Mouse (Mus musculus): ENCODE results near the gene Prmt8.

- TF ChIP-seq POLR2A (IDR thresholded peaks at IDR 0.05; ENCODE audit: control insufficient read depth, extremely low read depth, insufficient read depth, low read length, poor library complexity) (no peak), CTCF (IDR thresholded peaks at IDR 0.05; ENCODE audit: borderline replicate concordance, control insufficient read depth, extremely low read depth, insufficient read depth, low read length, poor library complexity) (no peak)
Measured at GRCm38 (mm10) chr6:127766041-127766604, 3.1 kb downstream of the Prmt8 start.
